Mouse (Mus musculus): ENCODE measurements around the gene Gm20388.

GRCm38 (mm10) chr8:120151151-120151550, 240.5 kb downstream of the Gm20388 start:
- TF ChIP-seq POLR2A (IDR thresholded peaks at IDR 0.05; ENCODE audit: insufficient read depth, low read length) (no peak), CTCF (IDR thresholded peaks at IDR 0.05; ENCODE audit: low read depth, low read length) (no peak)

Measured in ES-Bruce4 (cell line).